Mouse (Mus musculus): Measurements from ENCODE around the gene Smpdl3a.

GRCm38 (mm10) chr10:57814295-57814694, 20.2 kb downstream of the Smpdl3a start:
- TF ChIP-seq CTCF (IDR thresholded peaks at IDR 0.05; ENCODE audit: borderline replicate concordance, control insufficient read depth, extremely low read depth, insufficient read depth, low read length, poor library complexity) (no peak), POLR2A (IDR thresholded peaks at IDR 0.05; ENCODE audit: control insufficient read depth, extremely low read depth, insufficient read depth, low read length, poor library complexity) (no peak)
